Mouse (Mus musculus) heart, embryonic 12.5 days (tissue): ENCODE measurements at regions not wholly inside any gene's neighbourhood (a gene's known extent, or its start where the extent isn't known, plus 50 kb on each side); places are given as distances from the start of the nearest gene placed in this dataset.

Source experiments
- ATAC-seq: fragments of 200-750 bp; cut with Nextera tagmentation; 2 replicates; pipeline ENCODE4 v1.8.0; 2017; ENCODE audit warnings: moderate TSS enrichment, moderate library complexity; ENCODE audit not compliant: insufficient number of reproducible peaks, low FRiP score
- H3K27ac ChIP-seq: fragments of 300-500 bp; sonication (generic); 2 replicates; pipeline ENCODE4 v1.5.1; 2016; ENCODE audit warnings: mild to moderate bottlenecking, moderate library complexity; ENCODE audit not compliant: poor library complexity, severe bottlenecking
- H3K27me3 ChIP-seq: fragments of 300-500 bp; sonication (generic); replicated peaks from 2 replicates; pipeline ENCODE4 v1.6.1; 2016; ENCODE audit warnings: mild to moderate bottlenecking, moderate library complexity
- H3K36me3 ChIP-seq: fragments of 300-500 bp; sonication (generic); 2 replicates; pipeline ENCODE4 v1.6.1; 2016; ENCODE audit warnings: mild to moderate bottlenecking, moderate library complexity
- H3K4me1 ChIP-seq: fragments of 300-500 bp; sonication (generic); replicated peaks from 2 replicates; pipeline ENCODE4 v1.6.1; 2016; ENCODE audit warnings: mild to moderate bottlenecking
- H3K4me2 ChIP-seq: fragments of 300-500 bp; sonication (generic); 2 replicates; pipeline ENCODE4 v1.6.1; 2016; ENCODE audit warnings: mild to moderate bottlenecking, moderate library complexity
- H3K4me3 ChIP-seq: fragments of 300-500 bp; sonication (generic); 2 replicates; pipeline ENCODE4 v1.5.1; 2016; ENCODE audit warnings: mild to moderate bottlenecking
- H3K9ac ChIP-seq: fragments of 300-500 bp; sonication (generic); 2 replicates; pipeline ENCODE4 v1.6.1; 2016; ENCODE audit warnings: mild to moderate bottlenecking, moderate library complexity
- H3K9me3 ChIP-seq: fragments of 300-500 bp; sonication (generic); replicated peaks from 2 replicates; pipeline ENCODE4 v1.6.1; 2016; ENCODE audit warnings: mild to moderate bottlenecking, moderate library complexity
- WGBS: fragments of 180-500 bp; shearing (Covaris S2); methylation state at CpG from one replicate; pipeline ENCODE4 v1.1.7; 2016; 5-methylcytosine and 5-hydroxymethylcytosine counted together

- no peak for ATAC-seq
- Histone ChIP-seq H3K4me1 (no peaks in the 10 kb centered on the region), H3K27me3 (no peaks in the 10 kb centered on the region), H3K9ac (no peak overlapping the region), H3K4me2 (no peak overlapping the region), H3K4me3 (no peak overlapping the region), H3K27ac (no peak overlapping the region), H3K36me3 (no peaks in the 10 kb centered on the region), H3K9me3 (no peaks in the 10 kb centered on the region)
- 58% methylated on average over 6 of the region's 6 CpGs for WGBS
Observed at GRCm38 (mm10) chr17:75641010-75641498, 89.3 kb upstream of the Fam98a start.

- no peaks in the 10 kb centered on the region for H3K4me1 ChIP-seq
- H3K9ac ChIP-seq = no peak overlapping the region
- H3K36me3 ChIP-seq = no peaks in the 10 kb centered on the region
- no peak overlapping the region for H3K4me3 ChIP-seq
- H3K27ac ChIP-seq = no peak overlapping the region
- H3K9me3 ChIP-seq = no peaks in the 10 kb centered on the region
- H3K4me2 ChIP-seq = no peak overlapping the region
- no peaks in the 10 kb centered on the region for H3K27me3 ChIP-seq
- no peak for ATAC-seq
- 77% methylated on average over 5 of the region's 5 CpGs for WGBS
Observed at GRCm38 (mm10) chr17:75640575-75640974, 88.8 kb upstream of the Fam98a start.

GRCm38 (mm10) chr17:75629857-75630256 lies 78.1 kb upstream of the Fam98a start:
- Histone ChIP-seq H3K36me3 (no peaks in the 10 kb centered on the region), H3K27me3 (no peaks in the 10 kb centered on the region), H3K9ac (no peak overlapping the region), H3K4me1 (no peaks in the 10 kb centered on the region), H3K4me2 (no peak overlapping the region), H3K4me3 (no peak overlapping the region), H3K27ac (no peak overlapping the region), H3K9me3 (no peaks in the 10 kb centered on the region)
- ATAC-seq = no peak
- WGBS = 83% methylated on average over 4 of the region's 4 CpGs

GRCm38 (mm10) chr17:75619472-75619871 lies 67.7 kb upstream of the Fam98a start:
- no peak for ATAC-seq
- Histone ChIP-seq H3K4me1 (no peaks in the 10 kb centered on the region), H3K4me2 (no peak overlapping the region), H3K36me3 (no peaks in the 10 kb centered on the region), H3K4me3 (no peak overlapping the region), H3K27me3 (no peaks in the 10 kb centered on the region), H3K9ac (no peak overlapping the region), H3K9me3 (no peaks in the 10 kb centered on the region), H3K27ac (no peak overlapping the region)
- WGBS = 62% methylated on average over 3 of the region's 3 CpGs

- Histone ChIP-seq H3K9me3 (no peaks in the 10 kb centered on the region), H3K36me3 (no peaks in the 10 kb centered on the region), H3K4me1 (no peaks in the 10 kb centered on the region), H3K4me3 (no peak overlapping the region), H3K27me3 (no peaks in the 10 kb centered on the region), H3K9ac (no peak overlapping the region), H3K27ac (no peak overlapping the region), H3K4me2 (no peak overlapping the region)
- 81% methylated on average over 3 of the region's 3 CpGs for WGBS
- ATAC-seq = no peak
Observed at GRCm38 (mm10) chr17:75618514-75618913, 66.8 kb upstream of the Fam98a start.

- no peak overlapping the region for H3K4me3 ChIP-seq
- ATAC-seq = no peak
- H3K4me2 ChIP-seq = no peak overlapping the region; the same call in 1 of the 2 replicates
Observed at GRCm38 (mm10) chr17:75617280-75617679, 65.5 kb upstream of the Fam98a start.

GRCm38 (mm10) chr17:75615335-75615734 lies 63.6 kb upstream of the Fam98a start:
- Histone ChIP-seq H3K4me2 (no peak overlapping the region), H3K27ac (no peak overlapping the region), H3K27me3 (no peaks in the 10 kb centered on the region), H3K9me3 (no peaks in the 10 kb centered on the region), H3K4me1 (no peaks in the 10 kb centered on the region), H3K4me3 (no peak overlapping the region), H3K9ac (no peak overlapping the region), H3K36me3 (no peaks in the 10 kb centered on the region)
- WGBS = 75% methylated on average over 2 of the region's 2 CpGs
- no peak for ATAC-seq

More at GRCm38 (mm10) chr17:75617280-75617679, 65.5 kb upstream of the Fam98a start:
- WGBS = 20% methylated on average over 6 of the region's 6 CpGs
- Histone ChIP-seq H3K9ac (no peak overlapping the region), H3K9me3 (no peaks in the 10 kb centered on the region), H3K27ac (no peak overlapping the region), H3K36me3 (no peaks in the 10 kb centered on the region), H3K4me1 (no peaks in the 10 kb centered on the region), H3K27me3 (no peaks in the 10 kb centered on the region)

GRCm38 (mm10) chr17:75603417-75604086 lies 51.8 kb upstream of the Fam98a start:
- no peaks in the 10 kb centered on the region for H3K36me3 ChIP-seq
- no peak overlapping the region for H3K4me3 ChIP-seq
- H3K9me3 ChIP-seq = 0 out of 2 replicates have a peak, but pooled peaks cover 3% of the 10 kb centered on the region
- H3K9ac ChIP-seq = no peak overlapping the region
- H3K4me1 ChIP-seq = no peaks in the 10 kb centered on the region
- no peaks in the 10 kb centered on the region for H3K27me3 ChIP-seq
- WGBS = 38% methylated on average over 4 of the region's 4 CpGs
- no peak overlapping the region for H3K27ac ChIP-seq
- no peak overlapping the region for H3K4me2 ChIP-seq
- ATAC-seq = no peak
